Mouse (Mus musculus) stomach, embryonic 14.5 days (tissue): Measurements from ENCODE around the gene Abhd2. TPM values are rescaled to one million over a fixed set of nuclear protein-coding genes. Genes with fewer than 3 reads are reported as not detected.

ENCODE experiments used
- ATAC-seq: fragments of 200-750 bp; cut with Nextera tagmentation; 2 replicates; pipeline ENCODE4 v1.8.0; 2017; ENCODE audit warnings: low read depth, moderate TSS enrichment; ENCODE audit not compliant: insufficient number of reproducible peaks, insufficient read depth, low FRiP score
- H3K27ac ChIP-seq: fragments of 300-500 bp; sonication (generic); 2 replicates; pipeline ENCODE4 v1.5.1; 2014; ENCODE audit warnings: mild to moderate bottlenecking, low read length, moderate library complexity, mixed read lengths
- H3K27me3 ChIP-seq: fragments of 300-500 bp; sonication (generic); 2 replicates; pipeline ENCODE4 v1.6.1; 2014; ENCODE audit warnings: low read length, control low read depth, mixed read lengths; ENCODE audit not compliant: control insufficient read depth, insufficient read depth
- H3K36me3 ChIP-seq: fragments of 300-500 bp; sonication (generic); 2 replicates; pipeline ENCODE4 v1.6.1; 2014; ENCODE audit warnings: mild to moderate bottlenecking, control low read depth, low read length, moderate library complexity, mixed read lengths; ENCODE audit not compliant: control insufficient read depth, insufficient read depth
- H3K4me1 ChIP-seq: fragments of 300-500 bp; sonication (generic); 2 replicates; pipeline ENCODE4 v1.6.1; 2014; ENCODE audit warnings: low read length, control low read depth, mixed read lengths; ENCODE audit not compliant: control insufficient read depth, insufficient read depth
- H3K4me2 ChIP-seq: fragments of 300-500 bp; sonication (generic); replicated peaks from 2 replicates; pipeline ENCODE4 v1.6.1; 2014; ENCODE audit warnings: low read depth, low read length, control low read depth
- H3K4me3 ChIP-seq: fragments of 300-500 bp; sonication (generic); 2 replicates; pipeline ENCODE4 v1.5.1; 2014; ENCODE audit warnings: low read depth, low read length, control low read depth
- H3K9ac ChIP-seq: fragments of 300-500 bp; sonication (generic); replicated peaks from 2 replicates; pipeline ENCODE4 v1.6.1; 2014; ENCODE audit warnings: low read depth, mild to moderate bottlenecking, control low read depth, low read length, moderate library complexity, mixed read lengths
- H3K9me3 ChIP-seq: fragments of 300-500 bp; sonication (generic); 2 replicates; pipeline ENCODE4 v1.6.1; 2016; ENCODE audit warnings: low read depth, low read length, control low read depth; ENCODE audit not compliant: control insufficient read depth
- WGBS: fragments of 180-500 bp; shearing (Covaris S2); extraction: QIAGEN DNeasy Blood & Tissue Kit; methylation state at CpG from one replicate; pipeline ENCODE4 v1.1.7; 2014; 5-methylcytosine and 5-hydroxymethylcytosine counted together
- polyA plus RNA-seq: library from polyadenylated mRNA; unstranded; fragments of >200 nt; fragmentation: Nextera tagmentation; extraction: Ambion mirVana; gene quantifications from 2 replicates; pipeline ENCODE4 v1.2.1, GENCODE M21; 2014

The Abhd2 gene
- polyA plus RNA-seq, 1 experiment from 2014 or later: 15.0 TPM

- Histone ChIP-seq H3K4me1 (no peaks in the 10 kb centered on the region), H3K27ac (no peak overlapping the region), H3K9ac (no peak overlapping the region), H3K4me3 (no peak overlapping the region), H3K9me3 (no peaks in the 10 kb centered on the region), H3K27me3 (no peaks in the 10 kb centered on the region), H3K4me2 (no peak overlapping the region), H3K36me3 (no peaks in the 10 kb centered on the region)
- WGBS: 85% methylated on average over 8 of the region's 8 CpGs
- ATAC-seq: no peak
These were observed 63.4 kb downstream of the Abhd2 start for GRCm38 (mm10) chr7:79336362-79336910.

- no peak overlapping the region for H3K4me3 ChIP-seq
- no peaks in the 10 kb centered on the region for H3K27me3 ChIP-seq
- no peak overlapping the region for H3K4me2 ChIP-seq
- no peaks in the 10 kb centered on the region for H3K9me3 ChIP-seq
- no peaks in the 10 kb centered on the region for H3K4me1 ChIP-seq
- 54% methylated on average over 4 of the region's 4 CpGs for WGBS
- peaks cover 16% of the 10 kb centered on the region for H3K36me3 ChIP-seq
- H3K27ac ChIP-seq: no peak overlapping the region
- H3K9ac ChIP-seq: no peak overlapping the region
- ATAC-seq: no peak
These were observed 72.9 kb downstream of the Abhd2 start for GRCm38 (mm10) chr7:79345902-79346301.

GRCm38 (mm10) chr7:79346555-79347075 lies 73.6 kb downstream of the Abhd2 start:
- Histone ChIP-seq H3K36me3 (peaks cover 18% of the 10 kb centered on the region), H3K27me3 (no peaks in the 10 kb centered on the region), H3K4me2 (no peak overlapping the region), H3K4me3 (no peak overlapping the region), H3K9me3 (no peaks in the 10 kb centered on the region), H3K9ac (no peak overlapping the region), H3K27ac (no peak overlapping the region), H3K4me1 (no peaks in the 10 kb centered on the region)
- no peak for ATAC-seq
- WGBS: 65% methylated on average over 8 of the region's 8 CpGs

GRCm38 (mm10) chr7:79347108-79347813 lies 74.3 kb downstream of the Abhd2 start:
- no peak overlapping the region for H3K4me2 ChIP-seq
- H3K27ac ChIP-seq: no peak overlapping the region
- H3K27me3 ChIP-seq: no peaks in the 10 kb centered on the region
- no peaks in the 10 kb centered on the region for H3K9me3 ChIP-seq
- no peak overlapping the region for H3K4me3 ChIP-seq
- no peaks in the 10 kb centered on the region for H3K4me1 ChIP-seq
- ATAC-seq: no peak
- 77% methylated on average over 13 of the region's 13 CpGs for WGBS
- peaks cover 18% of the 10 kb centered on the region for H3K36me3 ChIP-seq
- no peak overlapping the region for H3K9ac ChIP-seq

- no peaks in the 10 kb centered on the region for H3K27me3 ChIP-seq
- no peaks in the 10 kb centered on the region for H3K4me1 ChIP-seq
- ATAC-seq: no peak
- no peak overlapping the region for H3K4me3 ChIP-seq
- H3K36me3 ChIP-seq: peaks cover 20% of the 10 kb centered on the region
- H3K27ac ChIP-seq: no peak overlapping the region
- 86% methylated on average over 8 of the region's 8 CpGs for WGBS
- no peak overlapping the region for H3K9ac ChIP-seq
- no peaks in the 10 kb centered on the region for H3K9me3 ChIP-seq
- no peak overlapping the region for H3K4me2 ChIP-seq
These were observed 75.8 kb downstream of the Abhd2 start for GRCm38 (mm10) chr7:79348816-79349215.

GRCm38 (mm10) chr7:79349738-79350386 lies 76.9 kb downstream of the Abhd2 start:
- no peak overlapping the region for H3K9ac ChIP-seq

GRCm38 (mm10) chr7:79358350-79359182 lies 85.6 kb downstream of the Abhd2 start:
- no peak overlapping the region for H3K27ac ChIP-seq
- no peak overlapping the region for H3K9ac ChIP-seq
- H3K4me1 ChIP-seq: no peaks in the 10 kb centered on the region
- no peaks in the 10 kb centered on the region for H3K9me3 ChIP-seq
- no peak for ATAC-seq
- H3K36me3 ChIP-seq: peaks cover 33% of the 10 kb centered on the region
- H3K4me3 ChIP-seq: no peak overlapping the region
- H3K27me3 ChIP-seq: no peaks in the 10 kb centered on the region
- WGBS: 52% methylated on average over 15 of the region's 15 CpGs
- H3K4me2 ChIP-seq: no peak overlapping the region

More at GRCm38 (mm10) chr7:79349738-79350386, 76.9 kb downstream of the Abhd2 start:
- no peaks in the 10 kb centered on the region for H3K9me3 ChIP-seq
- H3K4me1 ChIP-seq: no peaks in the 10 kb centered on the region
- peak; percentile 61; the same call in 1 of the 2 replicates for ATAC-seq
- H3K4me2 ChIP-seq: no peak overlapping the region
- no peak overlapping the region for H3K27ac ChIP-seq
- H3K27me3 ChIP-seq: no peaks in the 10 kb centered on the region
- WGBS: 40% methylated on average over 12 of the region's 12 CpGs
- peaks cover 27% of the 10 kb centered on the region for H3K36me3 ChIP-seq
- no peak overlapping the region for H3K4me3 ChIP-seq

GRCm38 (mm10) chr7:79359183-79359435 lies 86.1 kb downstream of the Abhd2 start:
- Histone ChIP-seq H3K4me2 (no peak overlapping the region), H3K4me1 (no peaks in the 10 kb centered on the region), H3K27ac (no peak overlapping the region), H3K36me3 (peaks cover 28% of the 10 kb centered on the region), H3K9ac (no peak overlapping the region), H3K4me3 (no peak overlapping the region), H3K9me3 (no peaks in the 10 kb centered on the region), H3K27me3 (no peaks in the 10 kb centered on the region)
- WGBS: 86% methylated on average over 3 of the region's 3 CpGs
- no peak for ATAC-seq
